Mouse (Mus musculus) heart, postnatal 25 days (tissue): ENCODE measurements at regions not wholly inside any gene's neighbourhood (a gene's known extent, or its start where the extent isn't known, plus 50 kb on each side); places are given as distances from the start of the nearest gene placed in this dataset.
A peak's percentile ranks its signal among the peaks of the same experiment; 100 is the strongest.
"Not testable (repeated sequence)": the region's sequence is repeated elsewhere in the genome, so short reads cannot be mapped to it uniquely, and the experiment has no call there.

Source experiments
- DNase-seq: peaks from one replicate; pipeline ENCODE4 v3.0.0; 2022; ENCODE audit warnings: low spot score
- intact Hi-C: fragments of 180-260 bp; cut with DNase I; formaldehyde crosslinking; loops from one replicate; pipeline ENCODE4 v1.15.1; 2025

GRCm38 (mm10) chr1:42606251-42606650 is 89.3 kb upstream of the Pou3f3 start:
- intact Hi-C loops = no loop called here
- DNase-seq = no peak

GRCm38 (mm10) chr1:42607466-42608043 is 88.0 kb upstream of the Pou3f3 start:
- intact Hi-C loops, DNase-seq: not testable (repeated sequence)

DNA sequence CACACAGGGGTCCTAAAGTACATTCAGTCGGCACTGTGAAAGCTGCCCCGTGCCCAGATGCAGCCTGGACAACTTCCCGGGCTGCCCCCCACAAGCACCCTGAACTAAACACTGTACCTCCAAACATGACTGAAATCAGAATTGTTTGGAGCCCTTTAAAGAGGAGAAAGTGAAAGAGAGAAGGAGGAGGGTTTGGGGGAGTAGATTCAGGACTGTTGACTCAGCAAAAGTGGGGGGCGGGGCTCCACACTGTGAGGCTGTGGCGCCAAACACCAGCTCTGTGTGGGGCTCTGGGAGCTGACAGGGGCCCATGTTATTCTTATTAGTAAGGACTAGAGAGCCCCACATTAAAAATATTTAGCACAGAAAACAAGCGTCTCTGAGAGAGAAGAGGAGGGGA is 71.8 kb upstream of the Pou3f3 start:
- DNase-seq = no peak
- intact Hi-C loops = no loop called here

GRCm38 (mm10) chr1:42628800-42629199 is 66.8 kb upstream of the Pou3f3 start:
- intact Hi-C loops = no loop called here
- no peak for DNase-seq

- intact Hi-C loops = no loop called here
- DNase-seq = no peak
Measured at GRCm38 (mm10) chr1:42629465-42630261, 65.9 kb upstream of the Pou3f3 start.

DNA sequence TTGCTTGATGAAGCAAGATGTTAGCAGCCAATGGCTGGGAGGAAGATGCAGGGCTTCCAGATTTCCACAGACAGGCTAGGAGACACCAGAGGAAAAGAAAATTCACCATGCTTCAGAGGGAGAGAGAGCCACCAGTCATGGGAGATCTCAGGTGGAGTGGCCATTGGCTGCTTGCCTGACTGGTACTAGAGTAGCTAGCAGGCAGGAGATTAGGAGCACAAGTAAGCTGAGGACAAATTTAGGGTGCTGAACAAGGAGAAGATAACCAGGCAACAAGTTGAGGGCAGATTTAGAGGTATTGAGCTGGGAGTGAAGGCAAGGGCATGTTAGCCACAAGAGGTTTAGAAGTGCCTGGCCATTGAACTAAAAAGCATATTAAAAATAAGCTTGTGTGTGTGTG is 63.3 kb upstream of the Pou3f3 start:
- DNase-seq = peak; percentile 4
- intact Hi-C loops = no loop called here

GRCm38 (mm10) chr1:42636558-42636957 is 59.0 kb upstream of the Pou3f3 start:
- intact Hi-C loops = no loop called here

More at GRCm38 (mm10) chr1:42636558-42636957, 59.0 kb upstream of the Pou3f3 start:
- DNase-seq = no peak
